ENCODE assay signal across 9 mouse cellular contexts in genomic region chr2:3414241-3414640, GRCm38 (mm10). TPM values are rescaled to one million over a fixed set of nuclear protein-coding genes. Genes with fewer than 3 reads are reported as not detected.
DNase-seq lines count a peak whose midpoint lies in the region; ATAC-seq and TF ChIP-seq lines count a peak whose summit lies in the region.
"Had no signal": no experiment of that assay in that cellular context is flagged by ENCODE, and none has a peak within 500 bp of the region (broad histone marks: within the 10 kb centered on the region; RNA-seq: fewer than 3 reads in every experiment).

No protein-coding gene starts in this region.

- no peak for ATAC-seq in liver, embryonic 12.5 days
- ATAC-seq in limb, embryonic 14.5 days (ENCODE audit: low FRiP score, low read depth), result no peak

- TF ChIP-seq POLR2A in liver, adult 2 months (IDR thresholded peaks at IDR 0.05; ENCODE audit: extremely low read depth, insufficient read depth, low read length), result no peak
- no peak for TF ChIP-seq POLR2A in limb, embryonic 14.5 days (IDR thresholded peaks at IDR 0.05; ENCODE audit: borderline replicate concordance, extremely low read depth, insufficient read depth, insufficient read length)

- H3K4me3 ChIP-seq in liver, adult 2 months (ENCODE audit: insufficient read depth, low read depth, low read length), result no peak overlapping the region
- no peak overlapping the region for H3K4me3 ChIP-seq in liver, embryonic 12.5 days
- H3K4me3 ChIP-seq in limb, embryonic 14.5 days (replicated peaks; ENCODE audit: low read length), result no peak overlapping the region
- H3K4me3 ChIP-seq: stomach, embryonic 15.5 days had no signal

- H3K9me3 ChIP-seq in liver, embryonic 12.5 days (replicated peaks), result no peaks in the 10 kb centered on the region
- H3K9me3 ChIP-seq in limb, embryonic 14.5 days (ENCODE audit: control insufficient read depth, low read length), result no peaks in the 10 kb centered on the region
- H3K9me3 ChIP-seq: stomach, embryonic 15.5 days had no signal

- H3K4me2 ChIP-seq in liver, embryonic 12.5 days, result no peak overlapping the region
- H3K4me2 ChIP-seq in limb, embryonic 14.5 days (replicated peaks; ENCODE audit: low read depth, low read length, severe bottlenecking), result no peak overlapping the region
- H3K4me2 ChIP-seq: stomach, embryonic 15.5 days had no signal

- no peaks in the 10 kb centered on the region for H3K27me3 ChIP-seq in liver, adult 2 months (ENCODE audit: control insufficient read depth, insufficient read depth, low read length)
- H3K27me3 ChIP-seq in liver, embryonic 12.5 days (replicated peaks), result peaks cover 23% of the 10 kb centered on the region
- H3K27me3 ChIP-seq in limb, embryonic 14.5 days (ENCODE audit: control insufficient read depth, insufficient read depth, low read length), result no peaks in the 10 kb centered on the region
- H3K27me3 ChIP-seq: stomach, embryonic 15.5 days had no signal

- no peaks in the 10 kb centered on the region for H3K79me2 ChIP-seq in liver, adult 2 months (ENCODE audit: control insufficient read depth, insufficient read depth, low read length)

- intact Hi-C loops in heart, postnatal 36 days (cut with DNase I), result loop anchor here (2.0 to 10.0 kb wide), 2 partner anchors 299 to 325 kb away; partner anchors contain the start of gene Fam171a1

- WGBS in liver, adult 2 months, result 51% methylated on average over 4 of the region's 4 CpGs
- 29% methylated on average over 4 of the region's 4 CpGs for WGBS in liver, embryonic 12.5 days (ENCODE audit: insufficient replicate concordance)
- WGBS in limb, embryonic 14.5 days, result 35% methylated on average over 4 of the region's 4 CpGs

- peak; percentile 59 for DNase-seq in liver, adult 2 months (ENCODE audit: extremely low read depth, low read depth, low spot score)
- DNase-seq in R1 (ENCODE audit: low read depth, low spot score), result peak; percentile 74
- DNase-seq in cerebellum, postnatal 25 days, result peak; percentile 52 to 75
- DNase-seq in heart, postnatal 36 days, result peak; percentile 22 to 59
- DNase-seq in limb, embryonic 14.5 days (ENCODE audit: low spot score), result peak; percentile 66
- peak; percentile 78 for DNase-seq in right cerebral cortex, postnatal 14 days

- peak; percentile 80 for TF ChIP-seq CTCF in liver, adult 2 months (IDR thresholded peaks at IDR 0.05; ENCODE audit: low read depth, low read length)

- H3K9ac ChIP-seq in liver, adult 2 months (ENCODE audit: low read depth, low read length), result no peak overlapping the region
- no peak overlapping the region for H3K9ac ChIP-seq in liver, embryonic 12.5 days
- H3K9ac ChIP-seq in limb, embryonic 14.5 days (ENCODE audit: low read depth, low read length, severe bottlenecking), result no peak overlapping the region
- H3K9ac ChIP-seq: stomach, embryonic 15.5 days had no signal

- H3K36me3 ChIP-seq in liver, adult 2 months (ENCODE audit: control insufficient read depth, insufficient read depth, low read length), result no peaks in the 10 kb centered on the region
- H3K36me3 ChIP-seq in liver, embryonic 12.5 days, result no peaks in the 10 kb centered on the region
- no peaks in the 10 kb centered on the region for H3K36me3 ChIP-seq in limb, embryonic 14.5 days (ENCODE audit: control insufficient read depth, insufficient read depth, low read length)
- H3K36me3 ChIP-seq: stomach, embryonic 15.5 days had no signal

- H3K4me1 ChIP-seq in liver, adult 2 months (ENCODE audit: control insufficient read depth, insufficient read depth, low read length), result peaks cover 8% of the 10 kb centered on the region
- peaks cover 10% of the 10 kb centered on the region for H3K4me1 ChIP-seq in liver, embryonic 12.5 days
- no peaks in the 10 kb centered on the region for H3K4me1 ChIP-seq in limb, embryonic 14.5 days (ENCODE audit: control insufficient read depth, insufficient read depth, low read length)

- H3K27ac ChIP-seq in liver, adult 2 months (replicated peaks; ENCODE audit: insufficient read depth, low read depth, low read length), result no peak overlapping the region
- H3K27ac ChIP-seq in liver, embryonic 12.5 days, result no peak overlapping the region
- no peak overlapping the region for H3K27ac ChIP-seq in limb, embryonic 14.5 days (replicated peaks; ENCODE audit: low read depth, low read length)
- H3K27ac ChIP-seq: stomach, embryonic 15.5 days had no signal

RNA-seq across cellular contexts. Expression of gene Meig1, which starts 8.2 kb away (rescaled TPM):
- total RNA-seq in liver, adult 2 months (2014; rRNA removed), result not detected in 2 replicates
- not detected in 2 replicates for polyA plus RNA-seq in liver, adult 2 months (2012; rRNA removed)
- 0.23 TPM in 1 of 2 replicates, not detected in the other for polyA plus RNA-seq in liver, embryonic 12.5 days (2016; fragmentation: Nextera tagmentation; extraction: Ambion mirVana)
- 1 to 10 TPM; 2.4 to 2.7 TPM for total RNA-seq in heart, postnatal 36 days (2021)
- 0.20 TPM in 1 of 2 replicates, not detected in the other for polyA plus RNA-seq in limb, embryonic 14.5 days (2012; rRNA removed)
- polyA plus RNA-seq in limb, embryonic 14.5 days (2014; fragmentation: Nextera tagmentation; extraction: Ambion mirVana), result not detected in 2 replicates

RNA-seq across cellular contexts. Expression of gene Dclre1c, which starts 9.7 kb away (rescaled TPM):
- 5.6 and 5.8 TPM in 2 replicates for total RNA-seq in liver, adult 2 months (2014; rRNA removed)
- 1.2 and 1.8 TPM in 2 replicates for polyA plus RNA-seq in liver, adult 2 months (2012; rRNA removed)
- polyA plus RNA-seq in liver, embryonic 12.5 days (2016; fragmentation: Nextera tagmentation; extraction: Ambion mirVana), result 5.9 and 6.8 TPM in 2 replicates
- total RNA-seq in heart, postnatal 36 days (2021), result 1 to 10 TPM; 3.3 to 5.3 TPM
- 9.0 and 10.5 TPM in 2 replicates for polyA plus RNA-seq in limb, embryonic 14.5 days (2012; rRNA removed)
- polyA plus RNA-seq in limb, embryonic 14.5 days (2014; fragmentation: Nextera tagmentation; extraction: Ambion mirVana), result 7.0 and 7.3 TPM in 2 replicates

RNA-seq across cellular contexts. Expression of gene Olah, which starts 17.2 kb away (rescaled TPM):
- total RNA-seq in liver, adult 2 months (2014; rRNA removed), result not detected in 2 replicates
- polyA plus RNA-seq in liver, adult 2 months (2012; rRNA removed), result not detected in 2 replicates
- polyA plus RNA-seq in liver, embryonic 12.5 days (2016; fragmentation: Nextera tagmentation; extraction: Ambion mirVana), result not detected in 2 replicates
- not detected for total RNA-seq in heart, postnatal 36 days (2021)
- polyA plus RNA-seq in limb, embryonic 14.5 days (2012; rRNA removed), result 0.10 and 0.15 TPM in 2 replicates
- 0.12 TPM in 1 of 2 replicates, not detected in the other for polyA plus RNA-seq in limb, embryonic 14.5 days (2014; fragmentation: Nextera tagmentation; extraction: Ambion mirVana)
- total RNA-seq: layer of hippocampus, adult 18-20 months had no signal
- polyA plus RNA-seq: stomach, embryonic 15.5 days had no signal
